Mouse (Mus musculus) heart, embryonic 16.5 days (tissue): ENCODE measurements at regions not wholly inside any gene's neighbourhood (a gene's known extent, or its start where the extent isn't known, plus 50 kb on each side); places are given as distances from the start of the nearest gene placed in this dataset.
A peak's percentile ranks its signal among the peaks of the same experiment; 100 is the strongest.

ENCODE experiments used
- ATAC-seq: fragments of 200-750 bp; cut with Nextera tagmentation; replicated peaks from 2 replicates; pipeline ENCODE4 v1.8.0; 2017; ENCODE audit warnings: moderate number of reproducible peaks; ENCODE audit not compliant: insufficient read depth, low FRiP score; ENCODE audit errors: extremely low read depth
- H3K27ac ChIP-seq: fragments of 300-500 bp; sonication (generic); 2 replicates; pipeline ENCODE4 v1.5.1; 2014; ENCODE audit warnings: mild to moderate bottlenecking, low read length, control low read depth, moderate library complexity
- H3K27me3 ChIP-seq: fragments of 300-500 bp; sonication (generic); 2 replicates; pipeline ENCODE4 v1.6.1; 2014; ENCODE audit warnings: low read length, mixed read lengths; ENCODE audit not compliant: control insufficient read depth, insufficient read depth
- H3K36me3 ChIP-seq: fragments of 300-500 bp; sonication (generic); 2 replicates; pipeline ENCODE4 v1.6.1; 2014; ENCODE audit not compliant: control insufficient read depth, insufficient read depth
- H3K4me1 ChIP-seq: fragments of 300-500 bp; sonication (generic); 2 replicates; pipeline ENCODE4 v1.6.1; 2014; ENCODE audit warnings: low read length, mixed read lengths; ENCODE audit not compliant: control insufficient read depth, insufficient read depth
- H3K4me2 ChIP-seq: fragments of 300-500 bp; sonication (generic); 2 replicates; pipeline ENCODE4 v1.6.1; 2014; ENCODE audit warnings: low read depth, mild to moderate bottlenecking, control low read depth, low read length
- H3K4me3 ChIP-seq: fragments of 300-500 bp; sonication (generic); 2 replicates; pipeline ENCODE4 v1.5.1; 2014; ENCODE audit warnings: mild to moderate bottlenecking, control low read depth, low read length
- H3K9ac ChIP-seq: fragments of 300-500 bp; sonication (generic); 2 replicates; pipeline ENCODE4 v1.6.1; 2014; ENCODE audit warnings: low read length, control low read depth
- H3K9me3 ChIP-seq: fragments of 300-500 bp; sonication (generic); replicated peaks from 2 replicates; pipeline ENCODE4 v1.6.1; 2016; ENCODE audit warnings: low read length; ENCODE audit not compliant: control insufficient read depth
- WGBS: fragments of 180-500 bp; shearing (Covaris S2); extraction: QIAGEN DNeasy Blood & Tissue Kit; methylation state at CpG from one replicate; pipeline ENCODE4 v1.1.7; 2014; 5-methylcytosine and 5-hydroxymethylcytosine counted together

- 77% methylated on average over 6 of the region's 6 CpGs for WGBS
- Histone ChIP-seq H3K27me3 (no peaks in the 10 kb centered on the region), H3K4me1 (no peaks in the 10 kb centered on the region), H3K36me3 (no peaks in the 10 kb centered on the region), H3K9me3 (no peaks in the 10 kb centered on the region), H3K9ac (no peak overlapping the region), H3K27ac (no peak overlapping the region), H3K4me2 (no peak overlapping the region), H3K4me3 (no peak overlapping the region)
- no peak for ATAC-seq
These were observed 52.0 kb upstream of the Mgat5 start for GRCm38 (mm10) chr1:127152840-127153239.

GRCm38 (mm10) chr1:127135521-127135920 lies 69.3 kb upstream of the Mgat5 start:
- H3K9ac ChIP-seq, result no peak overlapping the region
- 61% methylated on average over 4 of the region's 4 CpGs for WGBS
- no peak overlapping the region for H3K27ac ChIP-seq
- no peaks in the 10 kb centered on the region for H3K36me3 ChIP-seq
- no peaks in the 10 kb centered on the region for H3K27me3 ChIP-seq
- no peak overlapping the region for H3K4me2 ChIP-seq
- no peaks in the 10 kb centered on the region for H3K9me3 ChIP-seq
- no peak for ATAC-seq
- no peak overlapping the region for H3K4me3 ChIP-seq
- H3K4me1 ChIP-seq, result no peaks in the 10 kb centered on the region

- WGBS, result 75% methylated on average over 5 of the region's 5 CpGs
- no peaks in the 10 kb centered on the region for H3K27me3 ChIP-seq
- ATAC-seq, result no peak
- H3K4me2 ChIP-seq, result no peak overlapping the region
- no peak overlapping the region for H3K9ac ChIP-seq
- no peak overlapping the region for H3K27ac ChIP-seq
- H3K9me3 ChIP-seq, result no peaks in the 10 kb centered on the region
- no peaks in the 10 kb centered on the region for H3K4me1 ChIP-seq
- no peaks in the 10 kb centered on the region for H3K36me3 ChIP-seq
- no peak overlapping the region for H3K4me3 ChIP-seq
These were observed 72.9 kb upstream of the Mgat5 start for GRCm38 (mm10) chr1:127131871-127132270.

- Histone ChIP-seq H3K27me3 (no peaks in the 10 kb centered on the region), H3K4me2 (no peak overlapping the region), H3K36me3 (no peaks in the 10 kb centered on the region), H3K4me1 (no peaks in the 10 kb centered on the region), H3K4me3 (no peak overlapping the region), H3K27ac (no peak overlapping the region), H3K9ac (no peak overlapping the region), H3K9me3 (no peaks in the 10 kb centered on the region)
- no peak for ATAC-seq
- WGBS, result 84% methylated on average over 5 of the region's 5 CpGs
These were observed 80.0 kb upstream of the Mgat5 start for GRCm38 (mm10) chr1:127124862-127125261.

- Histone ChIP-seq H3K9ac (no peak overlapping the region), H3K4me1 (no peaks in the 10 kb centered on the region), H3K36me3 (no peaks in the 10 kb centered on the region), H3K4me3 (no peak overlapping the region), H3K4me2 (no peak overlapping the region), H3K27ac (no peak overlapping the region), H3K27me3 (no peaks in the 10 kb centered on the region), H3K9me3 (peaks cover 4% of the 10 kb centered on the region; the same call in 1 of the 2 replicates)
- WGBS, result 70% methylated on average over 1 of the region's 1 CpGs
- no peak for ATAC-seq
These were observed 86.8 kb upstream of the Mgat5 start for GRCm38 (mm10) chr1:127118019-127118418.

- Histone ChIP-seq H3K27me3 (no peaks in the 10 kb centered on the region), H3K27ac (no peak overlapping the region), H3K9me3 (no peaks in the 10 kb centered on the region), H3K4me2 (no peak overlapping the region), H3K4me1 (no peaks in the 10 kb centered on the region), H3K36me3 (no peaks in the 10 kb centered on the region), H3K9ac (no peak overlapping the region), H3K4me3 (no peak overlapping the region)
- 34% methylated on average over 5 of the region's 5 CpGs for WGBS
- ATAC-seq, result peak; percentile 32; the same call in 1 of the 2 replicates
These were observed 97.3 kb upstream of the Mgat5 start for GRCm38 (mm10) chr1:127107485-127107884.

GRCm38 (mm10) chr1:127105861-127106260 lies 99.0 kb upstream of the Mgat5 start:
- 65% methylated on average over 8 of the region's 8 CpGs for WGBS

GRCm38 (mm10) chr1:127103664-127104063 lies 101.2 kb upstream of the Mgat5 start:
- no peak for ATAC-seq
- no peak overlapping the region for H3K9ac ChIP-seq
- H3K4me3 ChIP-seq, result no peak overlapping the region
- no peaks in the 10 kb centered on the region for H3K36me3 ChIP-seq
- H3K9me3 ChIP-seq, result no peaks in the 10 kb centered on the region
- no peak overlapping the region for H3K27ac ChIP-seq
- no peak overlapping the region for H3K4me2 ChIP-seq
- 56% methylated on average over 2 of the region's 2 CpGs for WGBS
- H3K27me3 ChIP-seq, result no peaks in the 10 kb centered on the region
- H3K4me1 ChIP-seq, result no peaks in the 10 kb centered on the region

More at GRCm38 (mm10) chr1:127105861-127106260, 99.0 kb upstream of the Mgat5 start:
- no peak for ATAC-seq
- Histone ChIP-seq H3K36me3 (no peaks in the 10 kb centered on the region), H3K9me3 (no peaks in the 10 kb centered on the region), H3K4me2 (no peak overlapping the region), H3K4me3 (no peak overlapping the region), H3K4me1 (no peaks in the 10 kb centered on the region), H3K27ac (no peak overlapping the region), H3K27me3 (no peaks in the 10 kb centered on the region), H3K9ac (no peak overlapping the region)

- Histone ChIP-seq H3K9me3 (no peaks in the 10 kb centered on the region), H3K9ac (no peak overlapping the region), H3K4me1 (no peaks in the 10 kb centered on the region), H3K27me3 (no peaks in the 10 kb centered on the region), H3K27ac (no peak overlapping the region), H3K36me3 (no peaks in the 10 kb centered on the region), H3K4me2 (no peak overlapping the region), H3K4me3 (no peak overlapping the region)
- ATAC-seq, result no peak
These were observed 105.9 kb upstream of the Mgat5 start for GRCm38 (mm10) chr1:127098871-127099420.
